Mouse (Mus musculus): ENCODE measurements around the gene Gm9767. TPM values are rescaled to one million over a fixed set of nuclear protein-coding genes. Genes with fewer than 3 reads are reported as not detected.

Gene Gm9767
- total and polyA plus RNA-seq, 3 experiments = not detected

DNA sequence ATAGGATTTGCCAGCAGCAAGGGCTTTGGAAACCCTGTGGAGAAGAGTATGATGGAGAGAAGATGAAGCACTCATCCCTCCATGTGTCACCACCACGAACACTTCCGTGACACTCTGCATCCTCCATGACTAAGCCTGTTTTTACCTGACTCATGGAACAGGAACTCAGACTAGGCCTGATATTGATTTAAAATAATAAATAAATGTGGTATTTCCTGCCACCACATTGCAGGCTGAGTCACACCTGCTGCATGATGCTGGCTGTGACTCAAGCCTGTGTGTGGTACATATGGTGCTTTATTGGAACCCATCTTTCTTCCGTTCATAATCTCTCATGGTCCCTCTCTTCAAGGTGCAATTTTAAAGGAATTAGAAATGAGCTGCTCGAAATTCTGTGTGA, 36.4 kb downstream of the Gm9767 start:
- TF ChIP-seq MAZ (IDR thresholded peaks at IDR 0.05; ENCODE audit: low read depth, low read length) (no peak), TBP (conservative IDR thresholded peaks at IDR 0.05; ENCODE audit: low read depth, low read length) (no peak), SIN3A (IDR thresholded peaks at IDR 0.05; ENCODE audit: low read length) (no peak), UBTF (IDR thresholded peaks at IDR 0.05; ENCODE audit: low read depth, low read length) (no peak), RAD21 (IDR thresholded peaks at IDR 0.05; ENCODE audit: low read depth, low read length) (no peak), ZMIZ1 (IDR thresholded peaks at IDR 0.05; ENCODE audit: low read depth, low read length) (no peak), JUN (IDR thresholded peaks at IDR 0.05; ENCODE audit: insufficient read depth, low read depth, low read length) (no peak), ZNF384 (IDR thresholded peaks at IDR 0.05; ENCODE audit: low read depth, low read length) (no peak), TCF12 (IDR thresholded peaks at IDR 0.05; ENCODE audit: low read depth, low read length) (no peak), NELFE (IDR thresholded peaks at IDR 0.05; ENCODE audit: low read depth, low read length) (no peak), NRF1 (IDR thresholded peaks at IDR 0.05; ENCODE audit: low read depth, low read length) (no peak), ETS1 (conservative IDR thresholded peaks at IDR 0.05; ENCODE audit: low read depth, low read length) (no peak), POLR2A (IDR thresholded peaks at IDR 0.05; ENCODE audit: low read depth, low read length) (no peak), ZC3H11A (IDR thresholded peaks at IDR 0.05; ENCODE audit: low read depth, low read length) (no peak), MEF2A (IDR thresholded peaks at IDR 0.05; ENCODE audit: borderline replicate concordance, low read depth, low read length) (no peak), RCOR1 (conservative IDR thresholded peaks at IDR 0.05; ENCODE audit: low read depth, low read length) (no peak), GABPA (IDR thresholded peaks at IDR 0.05; ENCODE audit: insufficient replicate concordance, low read depth, low read length) (no peak), ZKSCAN1 (IDR thresholded peaks at IDR 0.05; ENCODE audit: borderline replicate concordance, low read depth, low read length) (no peak), BHLHE40 (IDR thresholded peaks at IDR 0.05; ENCODE audit: low read depth, low read length) (no peak)
- no peaks in the 10 kb centered on the region for H3K36me3 ChIP-seq (replicated peaks in 1 of 2; ENCODE audit: control insufficient read depth in 1 of 2, insufficient read depth in 1 of 2, low read length in 1 of 2)
- H3K4me3 ChIP-seq (replicated peaks in 1 of 3; ENCODE audit: low read depth in 2 of 3, low read length in 2 of 3, poor library complexity in 1 of 3) = no peak overlapping the region
- H3K27me3 ChIP-seq (replicated peaks) = no peaks in the 10 kb centered on the region
- no peak overlapping the region for H3K27ac ChIP-seq (ENCODE audit: insufficient read depth, low read depth)
- no peaks in the 10 kb centered on the region for H3K9me3 ChIP-seq (replicated peaks; ENCODE audit: low read length)
- no peak for DNase-seq (ENCODE audit: extremely low read depth)
- no peaks in the 10 kb centered on the region for H3K4me1 ChIP-seq (ENCODE audit: control insufficient read depth in 1 of 2, insufficient read depth in 2 of 2)
- no peak overlapping the region for H3K9ac ChIP-seq (ENCODE audit: insufficient read depth, low read depth)
- no peak overlapping the region for H3K4me2 ChIP-seq (ENCODE audit: insufficient read depth, low read depth, poor library complexity, severe bottlenecking)
- no peaks in the 10 kb centered on the region for H3K79me2 ChIP-seq (replicated peaks; ENCODE audit: control insufficient read depth, extremely low read depth, insufficient read depth, poor library complexity, severe bottlenecking)
- in situ Hi-C loops (cut with MboI; ENCODE audit: low pct_ligation_motif_present, low pct_unique_long_range_greater_than_20kb, low sequenced_read_pairs) = no loop called here
- dilution Hi-C loops (cut with MboI; ENCODE audit: extremely low pct_ligation_motif_present, extremely low pct_unique_long_range_greater_than_20kb, low sequenced_read_pairs) = no loop called here

DNA sequence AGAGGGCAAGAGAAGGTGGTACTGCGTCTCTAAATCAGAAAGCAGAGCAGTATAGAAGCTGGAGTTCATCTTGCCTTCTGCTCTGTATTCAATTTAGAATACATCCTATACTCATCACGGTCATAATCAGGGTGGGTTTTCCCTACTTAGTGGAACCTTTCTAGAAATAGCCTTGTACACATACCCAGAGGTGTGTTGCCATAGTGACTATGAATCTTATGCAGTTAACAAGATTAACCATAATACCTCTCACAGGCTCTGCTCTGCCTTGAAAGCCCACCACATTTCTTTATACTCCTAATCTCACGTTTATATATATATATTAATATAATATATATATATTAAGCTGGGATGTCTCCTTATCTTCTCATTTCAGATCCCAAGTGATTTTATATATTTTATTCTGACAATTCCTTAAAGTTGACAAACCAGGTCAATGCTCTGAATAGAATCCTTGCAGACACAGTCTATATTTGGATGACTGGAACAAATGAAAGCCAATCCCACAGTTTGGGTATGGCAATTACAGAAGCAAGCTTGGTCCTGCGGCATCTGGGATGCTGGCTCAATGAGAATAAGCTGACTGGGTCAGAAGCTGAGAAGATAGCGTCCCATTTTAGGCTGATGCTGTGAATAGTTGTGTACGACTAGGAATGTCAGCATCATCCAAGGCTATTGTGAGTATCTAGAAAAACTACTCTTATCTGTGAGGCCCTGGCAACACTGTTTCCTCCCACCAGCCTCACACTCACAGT, 41.2 kb downstream of the Gm9767 start:
- Histone ChIP-seq H3K36me3 (replicated peaks in 1 of 2; ENCODE audit: control insufficient read depth in 1 of 2, insufficient read depth in 1 of 2, low read length in 1 of 2) (no peaks in the 10 kb centered on the region), H3K9ac (ENCODE audit: insufficient read depth, low read depth) (no peak overlapping the region), H3K27me3 (replicated peaks) (no peaks in the 10 kb centered on the region), H3K4me3 (replicated peaks in 1 of 3; ENCODE audit: low read depth in 2 of 3, low read length in 2 of 3, poor library complexity in 1 of 3) (no peak overlapping the region), H3K4me1 (ENCODE audit: control insufficient read depth in 1 of 2, insufficient read depth in 2 of 2) (no peaks in the 10 kb centered on the region), H3K4me2 (ENCODE audit: insufficient read depth, low read depth, poor library complexity, severe bottlenecking) (no peak overlapping the region), H3K9me3 (replicated peaks; ENCODE audit: low read length) (no peaks in the 10 kb centered on the region), H3K27ac (ENCODE audit: insufficient read depth, low read depth) (no peak overlapping the region), H3K79me2 (replicated peaks; ENCODE audit: control insufficient read depth, extremely low read depth, insufficient read depth, poor library complexity, severe bottlenecking) (no peaks in the 10 kb centered on the region)
- dilution Hi-C loops (cut with MboI; ENCODE audit: extremely low pct_ligation_motif_present, extremely low pct_unique_long_range_greater_than_20kb, low sequenced_read_pairs) = no loop called here
- no peak for TF ChIP-seq MAZ (IDR thresholded peaks at IDR 0.05; ENCODE audit: low read depth, low read length)
- in situ Hi-C loops (cut with MboI; ENCODE audit: low pct_ligation_motif_present, low pct_unique_long_range_greater_than_20kb, low sequenced_read_pairs) = no loop called here
- DNase-seq (ENCODE audit: extremely low read depth) = no peak

All from CH12.LX (cell line).